Mouse (Mus musculus) bone marrow macrophage, adult 2 months (primary cell): ENCODE results near the gene Gm49366.

Source experiments
- CTCF ChIP-seq: IDR thresholded peaks from 2 replicates; pipeline ENCODE4 v1.5.1; 2012; ENCODE audit warnings: low read depth, mild to moderate bottlenecking, low read length, moderate library complexity
- POLR2A ChIP-seq: IDR thresholded peaks from 2 replicates; pipeline ENCODE4 v1.6.1; 2012; ENCODE audit warnings: mild to moderate bottlenecking, low read depth, low read length, borderline replicate concordance

DNA sequence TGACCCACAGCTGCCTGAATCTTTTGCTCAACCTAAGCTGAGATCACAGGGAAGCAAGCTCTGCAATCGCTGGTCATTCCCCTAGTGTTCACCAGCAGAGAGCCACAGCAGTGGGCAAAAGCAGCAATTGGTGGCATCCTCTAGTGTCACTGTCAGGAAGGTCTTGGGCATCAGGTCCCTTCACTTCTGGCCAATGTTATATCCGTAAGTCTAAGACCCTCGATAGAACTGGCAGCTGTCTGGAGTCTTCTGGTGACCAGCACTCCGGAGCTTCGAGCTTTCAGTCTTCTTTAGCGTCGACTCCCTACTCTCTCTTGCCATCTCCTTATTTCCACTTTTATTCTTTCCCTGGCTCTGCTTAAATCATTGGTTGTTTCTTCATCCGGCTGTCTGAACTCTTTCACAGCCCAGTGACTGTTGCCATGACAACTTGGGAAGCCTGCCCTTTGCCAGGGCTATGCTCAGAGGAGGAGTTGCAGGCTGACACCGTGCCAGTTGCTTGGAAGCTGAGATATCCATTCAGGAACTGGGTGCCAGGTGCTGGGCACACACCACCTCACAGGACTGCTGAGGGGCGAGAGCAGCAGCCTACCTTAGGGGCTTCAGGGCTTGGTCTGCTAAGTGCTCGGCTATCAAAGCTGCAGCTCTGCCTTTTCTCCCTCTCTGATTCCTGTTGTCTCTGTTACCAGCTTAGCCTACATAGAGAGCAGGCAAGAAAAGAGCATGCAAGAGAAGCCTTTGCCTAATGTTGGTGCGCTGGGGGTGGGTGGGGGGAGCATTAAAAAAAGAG is 27.3 kb upstream of the Gm49366 start:
- TF ChIP-seq CTCF, result no peak
- no peak for TF ChIP-seq POLR2A
